Mouse (Mus musculus) embryonic facial prominence, embryonic 13.5 days (tissue): ENCODE results near the gene Phactr3. TPM values are rescaled to one million over a fixed set of nuclear protein-coding genes. Genes with fewer than 3 reads are reported as not detected.
A peak's percentile ranks its signal among the peaks of the same experiment; 100 is the strongest.
"Not testable (repeated sequence)": the region's sequence is repeated elsewhere in the genome, so short reads cannot be mapped to it uniquely, and the experiment has no call there.

Experiments used
- ATAC-seq: fragments of 200-750 bp; cut with Nextera tagmentation; 2 replicates; pipeline ENCODE4 v1.8.0; 2017; ENCODE audit warnings: low read depth; ENCODE audit not compliant: insufficient number of reproducible peaks, insufficient read depth, low FRiP score, low TSS enrichment
- H3K27ac ChIP-seq: fragments of 300-500 bp; sonication (generic); 2 replicates; pipeline ENCODE4 v1.5.1; 2015; ENCODE audit warnings: moderate library complexity, mild to moderate bottlenecking, inconsistent platforms
- H3K27me3 ChIP-seq: fragments of 300-500 bp; sonication (generic); 2 replicates; pipeline ENCODE4 v1.6.1; 2015; ENCODE audit warnings: mild to moderate bottlenecking, inconsistent platforms
- H3K36me3 ChIP-seq: fragments of 300-500 bp; sonication (generic); 2 replicates; pipeline ENCODE4 v1.6.1; 2015; ENCODE audit warnings: mild to moderate bottlenecking, inconsistent platforms
- H3K4me1 ChIP-seq: fragments of 300-500 bp; sonication (generic); 2 replicates; pipeline ENCODE4 v1.6.1; 2015; ENCODE audit warnings: inconsistent platforms
- H3K4me2 ChIP-seq: fragments of 300-500 bp; sonication (generic); 2 replicates; pipeline ENCODE4 v1.6.1; 2015; ENCODE audit warnings: moderate library complexity, mild to moderate bottlenecking, inconsistent platforms
- H3K4me3 ChIP-seq: fragments of 300-500 bp; sonication (generic); 2 replicates; pipeline ENCODE4 v1.5.1; 2015; ENCODE audit warnings: mild to moderate bottlenecking, inconsistent platforms
- H3K9ac ChIP-seq: fragments of 300-500 bp; sonication (generic); 2 replicates; pipeline ENCODE4 v1.6.1; 2015; ENCODE audit warnings: mild to moderate bottlenecking, inconsistent platforms
- H3K9me3 ChIP-seq: fragments of 300-500 bp; sonication (generic); 2 replicates; pipeline ENCODE4 v1.6.1; 2016; ENCODE audit warnings: inconsistent platforms
- WGBS: fragments of 180-500 bp; shearing (Covaris S2); methylation state at CpG from one replicate; pipeline ENCODE4 v1.1.7; 2015; ENCODE audit warnings: mixed read lengths; 5-methylcytosine and 5-hydroxymethylcytosine counted together
- polyA plus RNA-seq: library from polyadenylated mRNA; unstranded; fragments of >200 nt; fragmentation: Nextera tagmentation; extraction: Ambion mirVana; gene quantifications from 2 replicates; pipeline ENCODE4 v1.2.1, GENCODE M21; 2015

Phactr3 gene
- 2.5 and 3.1 TPM in 2 replicates for polyA plus RNA-seq

DNA sequence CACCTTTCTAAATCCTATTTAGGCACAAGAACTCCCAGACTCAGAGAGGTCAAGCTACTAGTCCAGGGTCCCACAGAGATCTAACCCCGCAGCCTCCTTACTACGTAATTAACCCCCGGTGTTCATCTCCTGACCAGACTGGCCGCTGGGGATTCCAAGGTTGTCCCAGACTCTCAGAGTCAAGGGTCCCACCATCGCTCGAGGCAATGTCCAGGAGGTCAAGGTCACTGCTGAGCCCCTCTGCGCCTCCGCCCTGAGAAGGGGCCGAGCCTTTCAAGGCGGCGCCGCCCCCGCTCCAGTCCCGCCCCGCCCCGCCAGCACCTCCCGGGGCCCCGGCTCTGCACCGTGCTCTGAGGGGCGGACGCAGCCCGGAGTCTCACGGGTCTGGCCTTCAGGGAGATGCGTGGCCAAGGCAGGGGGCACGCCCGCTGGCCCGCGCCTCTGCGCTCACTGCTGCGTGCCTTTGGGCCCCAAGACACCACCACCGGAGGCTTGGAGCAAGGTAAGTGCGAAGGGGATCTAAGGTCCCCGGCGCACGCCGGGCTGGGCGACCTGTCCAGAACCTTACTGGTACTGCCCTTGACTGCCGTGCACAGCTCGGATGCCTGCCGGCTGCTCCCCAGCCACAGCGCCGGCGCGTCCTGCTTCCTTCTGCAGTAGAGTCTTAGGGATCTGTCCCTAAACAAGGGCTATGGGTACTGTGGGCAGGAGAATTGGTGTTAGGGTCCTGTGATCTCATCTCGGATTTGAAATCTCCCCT, at the start of gene Phactr3:
TSS of gene Phactr3 (plus strand) at position 175 of the 760 bp plus-strand sequence.
- peak within 1 kb of the TSS; percentile 50 for H3K4me3 ChIP-seq
- no peak for ATAC-seq
- no peaks in the 10 kb centered on the region for H3K36me3 ChIP-seq
- H3K27me3 ChIP-seq: peaks cover 36% of the 10 kb centered on the region
- WGBS: 1% methylated on average over 45 of the region's 45 CpGs
- H3K9ac ChIP-seq: peak within 1 kb of the TSS; percentile 69
- H3K4me1 ChIP-seq: peaks cover 40% of the 10 kb centered on the region
- no peak within 1 kb of the TSS for H3K27ac ChIP-seq
- peak within 1 kb of the TSS; percentile 94 for H3K4me2 ChIP-seq
- no peaks in the 10 kb centered on the region for H3K9me3 ChIP-seq

DNA sequence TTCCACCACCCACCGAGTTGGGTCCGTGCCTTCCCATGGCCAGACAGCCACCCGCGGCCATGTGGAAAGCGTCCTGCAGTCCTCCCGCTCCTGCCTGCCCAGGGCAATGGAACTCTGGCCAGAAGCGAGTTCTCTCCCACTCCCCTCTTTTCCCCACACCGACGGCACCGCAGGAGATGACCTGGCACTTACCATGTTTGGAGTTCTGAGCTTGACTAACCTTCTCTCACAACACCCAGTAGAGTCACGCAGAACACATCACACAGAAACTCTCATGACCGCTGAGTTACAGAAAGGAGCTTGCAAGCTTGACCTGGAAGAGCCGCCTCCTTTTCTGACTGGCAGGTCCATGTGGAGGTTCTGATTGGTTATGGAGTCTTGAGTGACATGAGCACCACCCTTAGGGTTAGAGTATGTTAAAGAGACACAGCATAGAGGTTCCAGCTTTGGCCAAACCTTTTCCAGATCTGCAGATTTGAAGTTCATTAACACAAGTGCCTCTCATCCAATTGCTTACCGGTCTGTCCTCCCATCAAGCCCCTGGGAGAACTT, 40.5 kb upstream of the Phactr3 start, which contains the start of gene Zfp931:
TSS of gene Zfp931 (minus strand) at position 311 of the 552 bp plus-strand sequence.
- WGBS: 0% methylated on average over 7 of the region's 14 CpGs
- not testable (repeated sequence) for H3K27ac ChIP-seq, H3K4me1 ChIP-seq, H3K27me3 ChIP-seq, H3K9me3 ChIP-seq, H3K36me3 ChIP-seq, ATAC-seq
- Histone ChIP-seq H3K9ac (peak within 1 kb of the TSS; percentile 54; the same call in 1 of the 2 replicates), H3K4me3 (peak within 1 kb of the TSS; percentile 47), H3K4me2 (peak within 1 kb of the TSS; percentile 58)

DNA sequence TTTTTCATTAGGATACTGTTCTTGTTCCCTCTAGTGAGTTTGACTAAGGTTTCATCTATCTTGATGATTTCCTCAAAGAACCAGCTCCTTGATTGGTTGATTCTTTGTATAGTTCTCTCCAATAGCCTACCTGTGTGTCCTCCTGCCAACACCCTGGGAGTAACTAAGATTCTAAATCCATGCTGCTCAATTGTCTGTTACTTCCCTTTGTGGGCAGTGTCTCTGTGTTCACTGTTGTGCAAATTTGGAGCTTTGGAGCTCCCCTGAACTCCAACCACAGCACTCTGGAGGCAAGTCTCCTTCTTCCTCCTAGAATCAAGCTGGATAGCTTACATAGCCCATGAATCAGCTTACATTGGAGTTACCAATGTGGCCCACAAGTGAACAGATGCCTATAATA, 29.2 kb upstream of the Phactr3 start:
- H3K27me3 ChIP-seq: no peaks in the 10 kb centered on the region
- no peak for ATAC-seq
- H3K27ac ChIP-seq: no peak overlapping the region
- no peak overlapping the region for H3K4me2 ChIP-seq
- no peaks in the 10 kb centered on the region for H3K9me3 ChIP-seq
- no peaks in the 10 kb centered on the region for H3K36me3 ChIP-seq
- H3K9ac ChIP-seq: no peak overlapping the region
- no peaks in the 10 kb centered on the region for H3K4me1 ChIP-seq
- H3K4me3 ChIP-seq: no peak overlapping the region

DNA sequence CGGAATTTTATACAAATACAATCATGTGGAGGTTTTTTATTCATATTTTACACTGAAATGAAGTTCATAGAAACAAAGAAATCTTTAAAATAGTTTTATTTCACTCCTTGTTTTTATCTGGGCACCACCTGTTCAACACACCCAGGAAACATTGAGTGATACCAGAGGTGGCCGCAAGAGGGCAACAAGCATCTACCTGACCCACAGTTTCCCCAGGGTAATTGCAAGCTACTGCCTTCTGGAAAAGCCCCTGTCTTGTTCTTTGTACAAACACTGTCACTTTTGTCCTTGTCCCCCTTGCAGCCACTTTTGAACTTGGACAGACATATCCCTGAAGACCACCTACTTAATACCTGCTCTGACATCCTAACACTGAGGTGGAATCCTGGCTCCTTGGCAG, 20.8 kb upstream of the Phactr3 start:
- H3K4me1 ChIP-seq: no peaks in the 10 kb centered on the region
- H3K4me2 ChIP-seq: no peak overlapping the region
- H3K9ac ChIP-seq: no peak overlapping the region
- no peak overlapping the region for H3K4me3 ChIP-seq
- H3K27me3 ChIP-seq: no peaks in the 10 kb centered on the region
- ATAC-seq: no peak
- 5% methylated on average over 2 of the region's 2 CpGs for WGBS
- no peak overlapping the region for H3K27ac ChIP-seq
- no peaks in the 10 kb centered on the region for H3K9me3 ChIP-seq
- H3K36me3 ChIP-seq: no peaks in the 10 kb centered on the region

DNA sequence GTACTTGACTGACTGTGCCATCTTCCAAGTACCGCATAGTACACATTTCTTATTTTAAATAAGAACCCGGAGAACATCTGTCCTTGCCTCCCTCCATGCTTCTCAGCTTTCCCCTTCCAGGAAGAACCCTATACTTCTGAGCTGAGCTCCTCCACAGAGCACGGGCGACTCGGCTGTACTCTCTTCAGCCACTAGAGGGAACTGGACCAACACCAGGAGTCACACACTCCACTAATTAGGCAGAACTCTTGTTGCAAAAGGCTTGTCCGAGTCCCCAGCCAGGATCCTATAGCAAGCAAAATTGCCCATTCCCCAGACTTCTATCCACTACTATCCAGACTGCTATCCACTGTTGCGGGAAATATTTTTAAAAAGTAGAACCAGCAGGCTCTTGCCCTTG, 16.8 kb upstream of the Phactr3 start:
- Histone ChIP-seq H3K4me2 (no peak overlapping the region), H3K27ac (no peak overlapping the region), H3K9me3 (no peaks in the 10 kb centered on the region), H3K27me3 (no peaks in the 10 kb centered on the region), H3K4me3 (no peak overlapping the region), H3K4me1 (no peaks in the 10 kb centered on the region), H3K36me3 (no peaks in the 10 kb centered on the region), H3K9ac (no peak overlapping the region)
- peak; percentile 65; the same call in 1 of the 2 replicates for ATAC-seq
- 7% methylated on average over 7 of the region's 7 CpGs for WGBS

DNA sequence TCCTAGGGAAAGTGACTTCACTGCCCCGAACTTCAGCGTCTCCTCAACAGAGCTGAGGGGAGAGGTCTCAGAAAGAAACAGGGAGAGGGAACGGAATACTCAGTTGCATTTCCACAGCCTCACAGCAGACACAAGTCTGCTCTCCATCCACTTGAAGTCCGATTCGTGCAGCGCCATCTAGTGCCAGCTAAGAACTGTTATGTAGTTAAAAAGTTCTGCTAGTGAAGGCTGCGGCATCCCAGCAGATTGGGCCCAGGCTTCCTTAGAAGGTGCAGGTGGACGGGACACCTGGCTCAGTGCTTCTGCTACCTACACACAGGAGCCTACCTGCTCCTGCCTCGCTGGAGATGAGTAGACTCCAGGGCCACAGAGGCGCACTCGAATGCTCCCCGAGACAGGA, 829 bp upstream of the Phactr3 start:
- Histone ChIP-seq H3K27me3 (peaks cover 36% of the 10 kb centered on the region), H3K36me3 (no peaks in the 10 kb centered on the region), H3K27ac (no peak overlapping the region), H3K9me3 (no peaks in the 10 kb centered on the region), H3K4me2 (no peak overlapping the region), H3K4me1 (peaks cover 35% of the 10 kb centered on the region), H3K4me3 (no peak overlapping the region), H3K9ac (no peak overlapping the region)
- no peak for ATAC-seq
- 19% methylated on average over 12 of the region's 12 CpGs for WGBS

DNA sequence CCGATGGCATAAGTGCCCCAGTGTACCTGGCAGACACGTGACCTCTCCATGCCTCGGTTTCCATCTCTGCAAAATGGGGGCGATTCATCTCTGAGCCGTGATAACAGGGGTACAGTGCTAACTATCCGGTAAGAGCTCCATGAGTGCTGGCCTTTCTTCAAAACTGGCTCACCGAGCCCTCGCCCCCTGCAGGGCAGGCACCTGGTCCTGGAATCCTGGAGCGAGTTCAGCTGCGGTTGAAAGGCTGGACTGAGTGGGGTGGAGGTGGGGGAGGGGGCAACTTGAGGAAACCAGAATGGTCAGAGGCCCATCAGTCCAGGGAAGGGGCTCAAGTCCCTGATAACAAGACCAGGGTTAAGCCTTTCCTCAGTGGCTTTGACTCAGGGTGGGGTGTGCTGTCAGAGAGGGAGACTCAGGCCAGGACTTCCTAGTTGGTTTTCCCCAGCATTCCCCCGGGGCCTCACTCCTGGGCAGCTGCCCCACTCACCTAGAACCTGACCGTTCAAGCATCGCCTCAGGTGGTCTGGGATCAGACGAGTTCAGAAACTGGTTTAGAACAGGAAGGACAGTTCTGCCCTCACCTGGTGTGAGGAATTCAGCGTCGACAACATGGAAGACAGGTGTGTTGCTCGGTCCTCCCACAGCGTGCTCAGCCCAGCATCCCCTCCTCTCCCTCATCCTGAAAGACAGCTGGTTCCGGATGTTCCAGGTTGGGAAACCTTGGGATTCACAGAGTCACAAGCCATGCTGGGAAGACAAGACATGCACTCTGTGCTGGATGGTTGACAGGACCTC, 983 bp downstream of the Phactr3 start:
- Histone ChIP-seq H3K4me3 (peak overlapping the region; percentile 50), H3K9me3 (no peaks in the 10 kb centered on the region), H3K4me2 (peak overlapping the region; percentile 94), H3K9ac (peak overlapping the region; percentile 69; the same call in 1 of the 2 replicates), H3K27me3 (peaks cover 36% of the 10 kb centered on the region), H3K4me1 (peaks cover 40% of the 10 kb centered on the region), H3K36me3 (no peaks in the 10 kb centered on the region), H3K27ac (no peak overlapping the region)
- WGBS: 20% methylated on average over 19 of the region's 19 CpGs
- ATAC-seq: no peak

DNA sequence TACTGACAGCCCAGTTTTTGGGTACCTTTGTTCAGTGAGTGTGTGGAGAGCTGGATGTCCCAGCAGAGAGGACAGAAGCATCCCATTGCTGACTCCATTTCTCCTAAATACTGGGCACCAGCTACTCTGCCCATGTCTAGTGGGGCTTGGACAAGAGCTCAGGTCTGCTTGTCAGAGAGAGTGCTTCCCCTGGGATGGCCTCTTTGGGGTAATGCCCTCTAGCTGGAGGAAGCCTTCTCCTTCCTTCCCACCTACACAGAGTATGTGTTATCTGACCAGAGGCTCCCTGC, 1.5 kb downstream of the Phactr3 start:
- no peak for ATAC-seq
- H3K27ac ChIP-seq: no peak overlapping the region
- H3K27me3 ChIP-seq: peaks cover 36% of the 10 kb centered on the region
- H3K4me1 ChIP-seq: peaks cover 40% of the 10 kb centered on the region
- H3K9me3 ChIP-seq: no peaks in the 10 kb centered on the region
- H3K9ac ChIP-seq: no peak overlapping the region
- H3K4me2 ChIP-seq: 0 out of 2 replicates have a peak overlapping the region, but pooled peaks have one; percentile 94
- H3K4me3 ChIP-seq: no peak overlapping the region
- H3K36me3 ChIP-seq: no peaks in the 10 kb centered on the region

DNA sequence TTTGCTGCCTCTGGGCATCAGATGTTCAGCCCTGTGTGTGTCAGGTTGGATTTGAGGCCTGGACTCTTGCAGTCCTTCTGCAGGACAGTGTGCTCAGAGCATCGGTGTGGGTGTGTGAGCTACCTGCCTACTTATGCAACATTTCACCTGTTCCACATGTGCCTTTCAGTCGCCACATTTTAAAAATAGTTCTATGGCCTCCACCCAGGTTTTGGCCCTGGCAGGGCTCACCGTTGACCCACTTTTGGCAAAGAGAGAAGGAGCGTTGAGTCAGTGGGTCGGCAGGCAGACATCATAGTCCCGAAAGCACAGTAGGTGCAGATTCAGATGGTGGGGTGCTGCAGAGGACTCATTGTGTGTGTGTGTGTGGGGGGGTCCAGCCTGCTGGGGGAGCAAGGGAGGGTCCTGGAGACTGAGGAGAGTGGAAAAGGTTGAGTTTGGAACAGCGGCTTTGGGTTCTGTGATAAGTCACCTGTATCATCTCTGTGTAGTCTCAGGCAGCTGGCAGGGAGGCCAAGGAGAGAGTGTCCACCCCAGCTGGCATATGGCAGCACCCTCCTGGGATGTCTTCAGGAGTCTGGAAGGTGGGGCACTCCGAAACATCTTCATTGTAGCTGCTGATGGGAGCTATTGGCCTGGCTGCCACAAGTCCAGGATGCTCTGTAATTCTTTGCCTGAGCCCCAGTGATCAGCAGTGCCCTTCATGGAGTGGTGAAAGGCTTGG, 2.0 kb downstream of the Phactr3 start:
- Histone ChIP-seq H3K27ac (0 out of 2 replicates have a peak overlapping the region, but pooled peaks have one; percentile 7), H3K4me3 (no peak overlapping the region), H3K9me3 (no peaks in the 10 kb centered on the region), H3K4me2 (no peak overlapping the region), H3K9ac (no peak overlapping the region), H3K4me1 (peaks cover 40% of the 10 kb centered on the region), H3K27me3 (peaks cover 36% of the 10 kb centered on the region), H3K36me3 (no peaks in the 10 kb centered on the region)
- ATAC-seq: no peak
- WGBS: 86% methylated on average over 8 of the region's 8 CpGs

DNA sequence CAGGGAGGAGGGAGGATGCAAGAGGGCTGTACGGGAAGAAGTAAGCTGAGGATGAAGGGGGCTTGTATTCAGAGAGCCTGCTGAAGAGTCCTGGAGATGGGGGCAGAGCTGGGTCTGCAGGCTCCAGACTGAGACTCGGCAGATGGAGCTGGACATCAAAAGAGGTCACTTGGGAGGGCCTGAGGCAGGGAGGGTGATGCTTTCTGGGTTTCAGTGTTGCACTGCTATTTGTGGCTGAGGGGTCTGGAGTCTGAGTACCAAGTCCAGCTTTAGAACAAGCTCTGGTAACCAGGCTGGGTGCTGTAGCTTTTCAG, 2.6 kb downstream of the Phactr3 start:
- Histone ChIP-seq H3K27me3 (peaks cover 36% of the 10 kb centered on the region), H3K27ac (0 out of 2 replicates have a peak overlapping the region, but pooled peaks have one; percentile 7), H3K4me2 (no peak overlapping the region), H3K36me3 (no peaks in the 10 kb centered on the region), H3K9me3 (no peaks in the 10 kb centered on the region), H3K4me3 (no peak overlapping the region), H3K4me1 (peaks cover 40% of the 10 kb centered on the region), H3K9ac (no peak overlapping the region)
- no peak for ATAC-seq
- WGBS: 30% methylated on average over 2 of the region's 2 CpGs

DNA sequence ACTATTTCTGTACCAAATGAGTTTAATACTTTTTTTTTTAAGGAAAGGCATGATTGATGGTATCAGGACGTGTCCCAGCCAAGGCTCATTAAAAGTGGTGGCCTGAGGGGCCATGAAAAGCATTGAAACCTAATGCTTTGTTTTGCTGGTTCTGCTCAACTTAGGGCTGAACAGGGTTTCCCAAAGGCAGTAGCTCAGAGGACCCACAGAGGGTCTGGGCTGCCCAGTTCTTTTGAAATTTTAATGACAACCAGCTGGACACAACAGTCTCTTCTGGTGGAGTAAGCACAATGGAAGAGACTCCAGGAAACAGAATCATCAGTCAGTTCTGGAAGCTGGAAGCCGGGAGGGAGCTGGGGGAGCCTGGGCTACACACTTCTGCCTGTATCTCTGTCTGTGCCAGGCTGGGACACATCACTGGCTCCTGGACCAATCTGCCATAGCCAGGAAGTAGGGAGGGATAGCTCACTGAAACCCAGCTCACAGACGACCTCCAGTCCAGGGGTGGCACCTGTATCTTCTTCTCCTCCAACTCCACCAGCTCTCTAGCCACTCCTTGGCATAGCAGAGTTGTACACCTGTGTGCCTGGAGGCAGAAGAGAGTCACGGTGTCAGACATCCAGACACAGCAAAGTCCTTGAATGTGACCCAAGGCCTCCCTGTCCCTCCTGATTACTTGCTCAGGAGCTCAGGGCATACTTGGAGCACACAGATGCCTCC, 3.3 kb downstream of the Phactr3 start:
- no peak for ATAC-seq
- Histone ChIP-seq H3K27me3 (peaks cover 36% of the 10 kb centered on the region), H3K4me3 (no peak overlapping the region), H3K4me1 (peaks cover 40% of the 10 kb centered on the region), H3K9me3 (no peaks in the 10 kb centered on the region), H3K36me3 (no peaks in the 10 kb centered on the region), H3K4me2 (no peak overlapping the region), H3K27ac (peak overlapping the region; percentile 45), H3K9ac (no peak overlapping the region)
- WGBS: 12% methylated on average over 4 of the region's 4 CpGs
